ENCODE assay signal across 27 mouse cellular contexts in genomic region chr4:58097732-58098131, GRCm38 (mm10).
DNase-seq lines count a peak whose midpoint lies in the region; ATAC-seq and TF ChIP-seq lines count a peak whose summit lies in the region.
"Had no signal": no experiment of that assay in that cellular context is flagged by ENCODE, and none has a peak within 500 bp of the region (broad histone marks: within the 10 kb centered on the region; RNA-seq: fewer than 3 reads in every experiment).

No protein-coding gene starts in this region.

- TF ChIP-seq CTCF in C2C12 (IDR thresholded peaks at IDR 0.05; ENCODE audit: control insufficient read depth, insufficient read depth, insufficient read length), result no peak

- no peaks in the 10 kb centered on the region for H3K36me3 ChIP-seq in C2C12 (ENCODE audit: control insufficient read depth, insufficient read depth)
- H3K36me3 ChIP-seq: forebrain, embryonic 15.5 days; G1E; heart, embryonic 12.5 days; heart, embryonic 15.5 days had no signal

- H3K4me3 ChIP-seq in C2C12 (ENCODE audit: insufficient read depth, poor library complexity, severe bottlenecking), result no peak overlapping the region
- H3K4me3 ChIP-seq: embryonic facial prominence, embryonic 12.5 days; embryonic facial prominence, embryonic 15.5 days; forebrain, embryonic 15.5 days; gastrocnemius, adult 2 months; heart, adult 2 months; heart, embryonic 12.5 days; heart, embryonic 15.5 days had no signal

- H3K27me3 ChIP-seq in C2C12 (ENCODE audit: control insufficient read depth, insufficient read depth, insufficient read length), result no peaks in the 10 kb centered on the region
- H3K27me3 ChIP-seq: CH12.LX; embryonic facial prominence, embryonic 12.5 days; embryonic facial prominence, embryonic 15.5 days; forebrain, embryonic 15.5 days; heart, embryonic 12.5 days; heart, embryonic 15.5 days; Patski had no signal

- no peaks in the 10 kb centered on the region for H3K79me3 ChIP-seq in C2C12 (ENCODE audit: low read depth)

- no peaks in the 10 kb centered on the region for H3K79me2 ChIP-seq in C2C12 (ENCODE audit: control insufficient read depth, insufficient read depth)

- DNase-seq in natural killer cell, adult 2 months (ENCODE audit: low spot score in 2 of 2), result no peak
- no peak for DNase-seq in right cerebral cortex, adult 2 months (ENCODE audit: low spot score in 2 of 2)
- DNase-seq in spleen, postnatal 14 days (ENCODE audit: low spot score in 2 of 2), result no peak
- DNase-seq: adrenal gland, postnatal 10 days; adrenal gland, postnatal 36 days; cerebellum, adult 18-20 months; cerebellum, adult 9-10 months; cerebellum, postnatal 14 days; gastrocnemius, adult 2 months; gastrocnemius, postnatal 14 days; heart, adult 2 months; heart, postnatal 10 days; heart, postnatal 36 days had no signal

- peak; percentile 96 for ATAC-seq in granulocyte monocyte progenitor cell, adult 5-6 weeks (replicated peaks; ENCODE audit: poor library complexity, severe bottlenecking)
- ATAC-seq in megakaryocyte progenitor cell, adult 5-6 weeks (replicated peaks; ENCODE audit: poor library complexity), result peak; percentile 95
- ATAC-seq: forebrain, embryonic 15.5 days; hindbrain, postnatal 0 days; inflammation-experienced regulatory T-cells, adult 6 months; intestine, postnatal 0 days; Patski had no signal

- H3ac ChIP-seq in C2C12 (ENCODE audit: control insufficient read depth, insufficient read length, low read depth), result no peak overlapping the region

TF ChIP-seq in C2C12, 6 proteins besides CTCF, POLR2A, EP300 and RAD21:
- TF ChIP-seq FOSL1 (IDR thresholded peaks at IDR 0.05; ENCODE audit: insufficient read depth, low read length, poor library complexity, severe bottlenecking) (no peak), CEBPB (IDR thresholded peaks at IDR 0.05; ENCODE audit: low read depth) (peak; percentile 29), MYOG (IDR thresholded peaks at IDR 0.05; ENCODE audit: control insufficient read depth, extremely low read depth, insufficient read length) (no peak), MAX (IDR thresholded peaks at IDR 0.05) (no peak), USF1 (IDR thresholded peaks at IDR 0.05; ENCODE audit: low read depth) (no peak), MYOD1 (IDR thresholded peaks at IDR 0.05; ENCODE audit: control insufficient read depth, insufficient read length, low read depth) (peak; percentile 2)
